Mouse (Mus musculus) megakaryocyte, adult 5-6 weeks (primary cell): Measurements from ENCODE around the gene Nat8. TPM values are rescaled to one million over a fixed set of nuclear protein-coding genes. Genes with fewer than 3 reads are reported as not detected.
"Not testable (repeated sequence)": the region's sequence is repeated elsewhere in the genome, so short reads cannot be mapped to it uniquely, and the experiment has no call there.

Source experiments
- ATAC-seq: 2 replicates; pipeline ENCODE4 v1.8.0; 2016; ENCODE audit warnings: mild to moderate bottlenecking, inconsistent platforms; ENCODE audit not compliant: poor library complexity, severe bottlenecking
- total RNA-seq, 2 experiments: library from RNA; stranded (forward) in 1 of 2; stranded (reverse) in 1 of 2; fragments of 153-499, 151-499 nt in 1 of 2; fragments of 221-1000, 200-1000 nt in 1 of 2; gene quantifications; 2 replicates each; pipeline versions ENCODE4 v1.2.3 to v1.2.4; 2015 to 2017

Nat8 gene
- total RNA-seq, 2 experiments from 2014 or later: not detected

- ATAC-seq: not testable (repeated sequence)
Measured at GRCm38 (mm10) chr6:85836827-85837226, 4.9 kb upstream of the Nat8 start.

- not testable (repeated sequence) for ATAC-seq
Measured at GRCm38 (mm10) chr6:85836098-85836497, 4.2 kb upstream of the Nat8 start.

GRCm38 (mm10) chr6:85835104-85835503, 3.2 kb upstream of the Nat8 start:
- not testable (repeated sequence) for ATAC-seq

GRCm38 (mm10) chr6:85834504-85835100, 2.7 kb upstream of the Nat8 start:
- not testable (repeated sequence) for ATAC-seq

- no peak for ATAC-seq
Measured at GRCm38 (mm10) chr6:85829462-85829861, 2.4 kb downstream of the Nat8 start.

- ATAC-seq: no peak
Measured at GRCm38 (mm10) chr6:85825886-85826285, 6.0 kb downstream of the Nat8 start.

- ATAC-seq: no peak
Measured at GRCm38 (mm10) chr6:85823382-85824090, 8.3 kb downstream of the Nat8 start.

- no peak for ATAC-seq
Measured at GRCm38 (mm10) chr6:85822286-85822685, 9.6 kb downstream of the Nat8 start.

- no peak for ATAC-seq
Measured at GRCm38 (mm10) chr6:85820837-85821236, 11.0 kb downstream of the Nat8 start, which contains the start of the genes Nat8f6 and Nat8f5. Nat8f6 (minus strand) TSS chr6:85820954. Nat8f5 (minus strand) TSS chr6:85820972.

- ATAC-seq: no peak
Measured at GRCm38 (mm10) chr6:85818338-85818737, 13.5 kb downstream of the Nat8 start.

GRCm38 (mm10) chr6:85813339-85813738, 18.5 kb downstream of the Nat8 start:
- no peak for ATAC-seq

- not testable (repeated sequence) for ATAC-seq
Measured at GRCm38 (mm10) chr6:85810942-85811537, 20.8 kb downstream of the Nat8 start.

- not testable (repeated sequence) for ATAC-seq
Measured at GRCm38 (mm10) chr6:85810514-85810913, 21.4 kb downstream of the Nat8 start.

- ATAC-seq: not testable (repeated sequence)
Measured at GRCm38 (mm10) chr6:85809784-85810183, 22.1 kb downstream of the Nat8 start.

- ATAC-seq: not testable (repeated sequence)
Measured at GRCm38 (mm10) chr6:85803180-85803579, 28.7 kb downstream of the Nat8 start.

Other genes with a start within 250 kb of the Nat8 start
- 14.0 and 14.2 TPM in 2 replicates for gene Alms1, start 244.6 kb downstream of the Nat8 start, total RNA-seq (2015)
- 11.4 and 12.1 TPM in 2 replicates for gene Alms1, start 244.6 kb downstream of the Nat8 start, total RNA-seq (2017)
- gene Nat8f7, start 118.9 kb downstream of the Nat8 start, total RNA-seq (2015): not detected in 2 replicates
- not detected in 2 replicates for gene Nat8f7, start 118.9 kb downstream of the Nat8 start, total RNA-seq (2017)
- gene Nat8f3, start 66.3 kb downstream of the Nat8 start, total RNA-seq (2015): not detected in 2 replicates
- not detected in 2 replicates for gene Nat8f3, start 66.3 kb downstream of the Nat8 start, total RNA-seq (2017)
- not detected in 2 replicates for gene Nat8f6, start 11.1 kb downstream of the Nat8 start, total RNA-seq (2015)
- gene Nat8f6, start 11.1 kb downstream of the Nat8 start, total RNA-seq (2017): not detected in 2 replicates
- gene Nat8f5, start 11.1 kb downstream of the Nat8 start, total RNA-seq (2015): not detected in 2 replicates
- not detected in 2 replicates for gene Nat8f5, start 11.1 kb downstream of the Nat8 start, total RNA-seq (2017)
- not detected in 2 replicates for gene Nat8f2, start 37.1 kb upstream of the Nat8 start, total RNA-seq (2015)
- gene Nat8f2, start 37.1 kb upstream of the Nat8 start, total RNA-seq (2017): not detected in 2 replicates
- 0.18 and 0.25 TPM in 2 replicates for gene Nat8f4, start 72.8 kb upstream of the Nat8 start, total RNA-seq (2015)
- gene Nat8f4, start 72.8 kb upstream of the Nat8 start, total RNA-seq (2017): 0.44 and 0.49 TPM in 2 replicates
- gene Tprkb, start 79.8 kb upstream of the Nat8 start, total RNA-seq (2015): 14.9 and 16.2 TPM in 2 replicates
- 30.8 and 32.9 TPM in 2 replicates for gene Tprkb, start 79.8 kb upstream of the Nat8 start, total RNA-seq (2017)
- 3.2 and 3.4 TPM in 2 replicates for gene Nat8f1, start 83.6 kb upstream of the Nat8 start, total RNA-seq (2015)
- gene Nat8f1, start 83.6 kb upstream of the Nat8 start, total RNA-seq (2017): 1.5 and 2.4 TPM in 2 replicates
- 83.4 and 85.5 TPM in 2 replicates for gene Dusp11, start 129.6 kb upstream of the Nat8 start, total RNA-seq (2015)
- 50.3 and 64.2 TPM in 2 replicates for gene Dusp11, start 129.6 kb upstream of the Nat8 start, total RNA-seq (2017)
- not detected in 2 replicates for gene Figla, start 184.1 kb upstream of the Nat8 start, total RNA-seq (2015)
- gene Figla, start 184.1 kb upstream of the Nat8 start, total RNA-seq (2017): not detected in 2 replicates
- 1.0 and 2.1 TPM in 2 replicates for gene Add2, start 196.6 kb upstream of the Nat8 start, total RNA-seq (2015)
- gene Add2, start 196.6 kb upstream of the Nat8 start, total RNA-seq (2017): 2.4 and 3.1 TPM in 2 replicates